Mouse (Mus musculus) embryonic facial prominence, embryonic 10.5 days (tissue): ENCODE measurements around the gene Pabpc5. TPM values are rescaled to one million over a fixed set of nuclear protein-coding genes. Genes with fewer than 3 reads are reported as not detected.

Experiments
- DNase-seq: peaks from one replicate; pipeline ENCODE4 v3.0.0-alpha.2; 2017; ENCODE audit warnings: low spot score
- H3K27ac ChIP-seq: fragments of 300-500 bp; sonication (generic); replicated peaks from 2 replicates; pipeline ENCODE4 v1.5.1; 2016; ENCODE audit warnings: mild to moderate bottlenecking
- H3K27me3 ChIP-seq: fragments of 300-500 bp; sonication (generic); replicated peaks from 2 replicates; pipeline ENCODE4 v1.6.1; 2016; ENCODE audit warnings: low read depth, mild to moderate bottlenecking; ENCODE audit not compliant: poor library complexity, severe bottlenecking
- H3K36me3 ChIP-seq: fragments of 300-500 bp; sonication (generic); replicated peaks from 2 replicates; pipeline ENCODE4 v1.6.1; 2016; ENCODE audit warnings: mild to moderate bottlenecking, moderate library complexity
- H3K4me1 ChIP-seq: fragments of 300-500 bp; sonication (generic); 2 replicates; pipeline ENCODE4 v1.6.1; 2016
- H3K4me3 ChIP-seq: fragments of 300-500 bp; sonication (generic); 2 replicates; pipeline ENCODE4 v1.5.1; 2016; ENCODE audit warnings: mild to moderate bottlenecking, moderate library complexity
- H3K9me3 ChIP-seq: fragments of 300-500 bp; sonication (generic); 2 replicates; pipeline ENCODE4 v1.6.1; 2016; ENCODE audit warnings: mild to moderate bottlenecking
- WGBS: fragments of 180-500 bp; shearing (Covaris S2); methylation state at CpG from one replicate; pipeline ENCODE4 v1.1.7; 2016; 5-methylcytosine and 5-hydroxymethylcytosine counted together
- polyA plus RNA-seq: library from polyadenylated mRNA; unstranded; fragments of >200 nt; fragmentation: Nextera tagmentation; extraction: Ambion mirVana; gene quantifications from 2 replicates; pipeline ENCODE4 v1.2.1, GENCODE M21; 2016

The Pabpc5 gene
- 0.06 and 0.15 TPM in 2 replicates for polyA plus RNA-seq

DNA sequence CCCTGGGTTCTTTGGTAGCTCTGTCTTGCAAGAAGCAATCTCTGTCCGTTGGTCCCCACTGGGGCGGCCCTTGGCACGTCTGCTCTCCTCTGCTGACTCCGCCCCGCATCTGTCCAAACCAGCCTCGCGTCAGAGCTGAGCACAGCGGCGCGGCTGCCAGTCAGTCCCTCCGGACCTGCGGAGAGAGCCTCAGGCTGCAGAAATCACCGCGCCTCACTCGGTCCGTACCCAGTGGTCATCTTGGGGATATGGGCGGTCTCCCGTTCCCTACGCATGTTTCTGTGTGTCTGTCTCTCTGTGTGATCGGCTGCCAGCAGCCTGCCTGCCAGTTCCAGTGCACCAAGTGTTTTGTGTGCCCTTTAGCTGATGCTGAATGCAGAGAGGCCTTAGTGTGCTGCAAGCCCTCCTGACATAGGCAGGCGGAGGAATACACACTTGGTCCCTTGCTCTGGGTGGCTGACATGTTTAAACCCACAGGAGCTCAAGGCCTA lies at the start of gene Pabpc5:
Gene Pabpc5, plus strand, starts transcription at position 116 of the 491 bp plus-strand sequence.
- H3K4me3 ChIP-seq = peak within 1 kb of the TSS; percentile 54
- 10% methylated on average over 21 of the region's 21 CpGs for WGBS
- H3K36me3 ChIP-seq = no peaks in the 10 kb centered on the region
- DNase-seq = peak; percentile 75
- peak within 1 kb of the TSS; percentile 82 for H3K27ac ChIP-seq
- H3K27me3 ChIP-seq = no peaks in the 10 kb centered on the region
- no peaks in the 10 kb centered on the region for H3K9me3 ChIP-seq
- no peaks in the 10 kb centered on the region for H3K4me1 ChIP-seq

DNA sequence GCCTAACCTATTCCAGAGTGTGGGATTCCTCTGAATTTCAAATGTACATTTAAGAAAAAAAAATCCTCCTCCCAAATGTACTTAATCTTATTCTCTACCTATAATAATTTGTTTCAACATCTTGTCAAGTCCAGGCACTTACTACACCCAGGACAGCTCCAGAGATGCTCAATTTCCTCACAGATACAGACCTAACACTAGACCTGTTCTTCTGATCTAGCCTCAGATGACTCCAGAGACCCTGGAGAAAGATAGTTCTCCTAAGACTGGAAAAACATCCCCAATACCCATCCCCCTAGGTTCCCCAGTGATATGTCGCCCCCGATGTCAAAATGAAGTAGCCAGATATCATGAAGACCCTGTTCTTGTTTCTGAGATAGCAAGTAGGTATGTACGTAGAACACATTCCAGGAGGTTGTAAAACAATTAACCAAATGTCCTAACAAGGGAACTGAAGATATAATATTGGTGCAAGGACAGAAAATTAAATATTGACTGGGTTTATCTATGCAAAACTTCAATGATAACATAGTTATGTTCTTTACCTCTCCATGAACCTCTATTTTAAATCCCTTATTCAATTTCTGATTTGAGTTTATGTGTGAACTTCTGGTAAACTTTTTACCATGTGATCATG lies 39.9 kb upstream of the Pabpc5 start:
- no peak overlapping the region for H3K27ac ChIP-seq
- 93% methylated on average over 3 of the region's 3 CpGs for WGBS
- H3K36me3 ChIP-seq = no peaks in the 10 kb centered on the region
- H3K27me3 ChIP-seq = no peaks in the 10 kb centered on the region
- DNase-seq = no peak
- no peak overlapping the region for H3K4me3 ChIP-seq
- H3K4me1 ChIP-seq = no peaks in the 10 kb centered on the region
- H3K9me3 ChIP-seq = no peaks in the 10 kb centered on the region

DNA sequence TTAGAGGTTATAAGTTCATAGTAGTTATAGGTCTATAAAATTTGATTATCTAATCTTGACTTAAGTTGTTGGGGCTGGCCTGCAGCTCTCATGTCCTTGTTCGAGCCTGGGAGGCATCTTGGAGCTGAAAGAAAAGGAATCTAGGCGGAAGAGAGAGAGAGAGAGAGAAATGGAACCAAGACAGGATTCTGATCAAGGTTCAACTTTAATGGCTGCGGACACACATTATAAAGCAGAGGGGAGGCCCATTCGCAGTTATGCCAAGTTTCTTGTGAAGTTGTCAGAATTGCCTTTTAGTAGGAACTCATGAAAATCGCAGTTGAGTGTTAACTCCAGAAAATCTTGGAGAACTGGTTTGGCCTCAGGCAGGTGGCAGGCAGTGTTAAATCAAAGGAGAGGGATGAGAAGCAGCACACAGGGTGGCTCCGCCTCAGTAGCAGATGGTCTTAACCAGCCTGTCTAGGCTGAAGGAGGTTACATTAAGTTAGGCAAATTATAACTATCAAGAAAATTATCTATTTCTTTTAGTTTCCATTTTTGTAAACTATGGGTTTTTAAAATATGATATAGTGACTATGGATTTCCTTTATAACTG lies 38.6 kb upstream of the Pabpc5 start:
- no peak overlapping the region for H3K27ac ChIP-seq
- WGBS = 79% methylated on average over 6 of the region's 6 CpGs

DNA sequence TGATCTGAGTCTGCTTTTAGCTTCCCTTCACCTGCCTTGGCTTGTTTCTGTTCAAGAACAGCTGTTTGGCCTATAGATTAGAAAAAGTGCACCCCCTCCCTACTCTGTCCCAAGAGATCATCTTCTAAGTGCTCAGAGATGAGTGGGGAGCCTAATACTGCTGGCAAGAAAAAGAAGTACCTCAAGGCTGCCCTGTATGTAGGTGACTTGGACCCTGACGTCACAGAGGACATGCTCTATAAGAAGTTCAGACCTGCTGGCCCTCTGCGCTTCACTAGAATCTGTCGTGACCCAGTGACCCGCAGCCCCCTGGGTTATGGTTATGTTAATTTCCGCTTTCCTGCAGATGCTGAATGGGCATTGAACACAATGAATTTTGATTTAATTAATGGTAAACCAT lies 856 bp downstream of the Pabpc5 start:
- H3K36me3 ChIP-seq = no peaks in the 10 kb centered on the region
- no peak for DNase-seq
- 77% methylated on average over 5 of the region's 5 CpGs for WGBS
- H3K27ac ChIP-seq = no peak overlapping the region
- H3K27me3 ChIP-seq = no peaks in the 10 kb centered on the region
- H3K4me1 ChIP-seq = no peaks in the 10 kb centered on the region
- no peaks in the 10 kb centered on the region for H3K9me3 ChIP-seq
- no peak overlapping the region; the same call in 1 of the 2 replicates for H3K4me3 ChIP-seq

More for the DNA sequence above, 38.6 kb upstream of the Pabpc5 start:
- no peaks in the 10 kb centered on the region for H3K4me1 ChIP-seq
- no peak overlapping the region for H3K4me3 ChIP-seq
- no peak for DNase-seq
- no peaks in the 10 kb centered on the region for H3K27me3 ChIP-seq
- no peaks in the 10 kb centered on the region for H3K9me3 ChIP-seq
- H3K36me3 ChIP-seq = no peaks in the 10 kb centered on the region
